Mouse (Mus musculus): ENCODE measurements around the gene Ptn.

DNA sequence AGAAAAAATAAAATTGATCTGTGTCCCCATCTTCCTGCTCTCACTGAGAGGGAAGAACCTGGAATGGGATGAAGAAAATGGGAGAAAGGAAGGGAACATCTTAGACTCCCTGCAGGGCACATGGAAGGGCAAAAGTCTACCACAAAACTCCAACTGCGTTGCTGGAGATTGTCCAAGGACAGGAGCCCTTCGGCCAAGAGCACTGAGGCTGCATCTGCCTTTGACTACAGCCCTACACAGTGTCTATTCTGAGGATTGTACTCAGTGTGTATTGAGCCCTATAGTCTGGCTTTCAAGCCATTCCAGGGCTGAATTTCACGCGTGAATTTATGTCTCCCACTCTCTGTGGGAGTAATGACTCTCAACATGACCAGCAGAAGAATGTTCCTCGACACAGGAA, 16.2 kb downstream of the Ptn start:
- TF ChIP-seq CTCF (IDR thresholded peaks at IDR 0.05; ENCODE audit: low read depth, low read length) = no peak
- TF ChIP-seq POLR2A (IDR thresholded peaks at IDR 0.05; ENCODE audit: borderline replicate concordance, low read depth, low read length) = no peak

Measured in bone marrow macrophage, adult 2 months (primary cell).